Mouse (Mus musculus): ENCODE results near the gene Ppp1ca. TPM values are rescaled to one million over a fixed set of nuclear protein-coding genes. Genes with fewer than 3 reads are reported as not detected.

The Ppp1ca gene
- polyA plus RNA-seq, 1 experiment from 2014 or later: 284 TPM

DNA sequence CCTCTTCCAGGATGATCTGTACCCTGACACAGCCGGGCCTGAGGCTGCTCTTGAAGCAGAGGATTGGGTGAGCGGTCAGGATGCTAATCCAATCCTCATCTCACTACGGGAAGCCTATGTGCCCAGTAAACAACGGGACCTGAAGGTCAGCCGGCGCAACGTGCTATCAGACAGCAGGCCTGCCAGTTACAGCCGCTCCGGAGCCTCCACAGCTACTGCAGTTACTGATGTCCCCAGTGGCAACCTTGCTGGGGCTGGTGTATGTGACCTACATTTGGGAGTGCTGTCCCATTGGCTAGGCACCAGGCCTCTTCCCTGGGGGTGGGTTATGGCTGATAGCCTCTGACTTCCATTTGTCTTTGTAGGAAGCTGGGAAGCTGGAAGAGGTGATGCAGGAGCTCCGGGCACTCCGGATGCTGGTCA, 38.6 kb upstream of the Ppp1ca start, which contains the start of gene Ptprcap:
Gene Ptprcap, plus strand, starts transcription at position 373 of the 423 bp plus-strand sequence.
- Histone ChIP-seq H3K27me3 (ENCODE audit: insufficient read depth, low read length) (no peaks in the 10 kb centered on the region), H3K9ac (replicated peaks) (peak within 1 kb of the TSS; percentile 55), H3K36me3 (replicated peaks; ENCODE audit: insufficient read depth, low read length) (peaks cover 49% of the 10 kb centered on the region), H3K27ac (ENCODE audit: low read depth) (peak within 1 kb of the TSS; percentile 67), H3K4me1 (ENCODE audit: insufficient read depth) (peaks cover 27% of the 10 kb centered on the region), H3K9me3 (ENCODE audit: low read length) (no peaks in the 10 kb centered on the region), H3K4me2 (ENCODE audit: low read depth, low read length) (peak within 1 kb of the TSS; percentile 45), H3K4me3 (ENCODE audit: low read depth, low read length) (peak within 1 kb of the TSS; percentile 41)
- DNase-seq: no peak
- TF ChIP-seq EP300 (IDR thresholded peaks at IDR 0.05; ENCODE audit: low read depth): no peak
- no peak for TF ChIP-seq CTCF (IDR thresholded peaks at IDR 0.05; ENCODE audit: low read depth)
- WGBS (ENCODE audit: insufficient replicate concordance): 74% methylated on average over 11 of the region's 11 CpGs
- ATAC-seq: no peak

- WGBS (ENCODE audit: insufficient replicate concordance): 33% methylated on average over 13 of the region's 13 CpGs
- H3K9ac ChIP-seq (replicated peaks): peak overlapping the region; percentile 55
- H3K36me3 ChIP-seq (replicated peaks; ENCODE audit: insufficient read depth, low read length): peaks cover 61% of the 10 kb centered on the region
- H3K27me3 ChIP-seq (ENCODE audit: insufficient read depth, low read length): no peaks in the 10 kb centered on the region
- H3K27ac ChIP-seq (ENCODE audit: low read depth): peak overlapping the region; percentile 67
- no peaks in the 10 kb centered on the region for H3K9me3 ChIP-seq (ENCODE audit: low read length)
- H3K4me2 ChIP-seq (ENCODE audit: low read depth, low read length): peak overlapping the region; percentile 45
- peak; percentile 64 for ATAC-seq
- H3K4me1 ChIP-seq (ENCODE audit: insufficient read depth): peaks cover 18% of the 10 kb centered on the region
- DNase-seq: peak; percentile 53
- H3K4me3 ChIP-seq (ENCODE audit: low read depth, low read length): peak overlapping the region; percentile 41
- TF ChIP-seq CTCF (IDR thresholded peaks at IDR 0.05; ENCODE audit: low read depth) (no peak), EP300 (IDR thresholded peaks at IDR 0.05; ENCODE audit: low read depth) (no peak)
Measured at GRCm38 (mm10) chr19:4154437-4155222, 37.2 kb upstream of the Ppp1ca start.

DNA sequence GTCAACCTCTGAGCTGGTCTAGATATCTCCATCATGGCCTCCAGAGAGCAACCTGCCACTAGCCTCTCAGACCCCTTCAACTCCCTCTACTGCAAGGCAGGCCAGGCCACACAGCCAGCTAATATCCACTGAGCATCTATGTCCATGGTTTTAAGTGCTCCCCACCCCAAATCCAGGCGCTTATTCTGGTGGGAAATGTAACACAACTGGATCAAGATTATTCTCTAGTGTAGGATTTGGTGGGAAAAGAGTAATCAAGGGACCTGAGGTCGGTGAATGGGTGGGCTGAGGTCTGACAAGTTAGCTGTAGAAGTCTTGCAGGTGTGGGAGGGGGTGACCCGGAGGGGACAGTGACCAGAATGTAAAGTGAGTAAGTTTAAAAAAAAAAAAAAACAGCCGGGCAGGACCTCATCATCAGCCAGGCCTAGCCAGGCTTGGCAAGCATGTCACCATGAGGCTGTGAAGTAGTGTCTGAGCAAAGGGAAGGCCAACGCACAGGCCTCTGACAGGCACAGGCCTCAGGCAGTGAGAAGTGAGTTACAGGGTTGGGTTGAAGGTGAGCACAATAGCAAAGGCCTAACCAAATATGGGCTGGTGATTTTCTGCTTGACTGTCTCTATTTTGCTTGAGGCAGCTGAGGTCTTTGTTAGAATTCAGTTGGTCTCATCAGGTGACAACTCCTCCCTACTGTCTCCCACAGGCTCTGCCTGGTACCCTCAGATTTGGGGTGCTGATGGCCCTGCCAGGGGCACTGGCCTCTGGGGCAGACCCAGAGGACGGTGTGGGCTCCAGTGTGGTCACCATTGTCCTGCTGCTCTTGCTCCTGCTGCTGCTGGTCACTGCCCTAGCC, 36.4 kb upstream of the Ppp1ca start:
- TF ChIP-seq CTCF (IDR thresholded peaks at IDR 0.05; ENCODE audit: low read depth): no peak
- TF ChIP-seq EP300 (IDR thresholded peaks at IDR 0.05; ENCODE audit: low read depth): no peak
- Histone ChIP-seq H3K4me1 (ENCODE audit: insufficient read depth) (peaks cover 10% of the 10 kb centered on the region), H3K36me3 (replicated peaks; ENCODE audit: insufficient read depth, low read length) (peaks cover 57% of the 10 kb centered on the region), H3K27ac (ENCODE audit: low read depth) (peak overlapping the region; percentile 67), H3K4me3 (ENCODE audit: low read depth, low read length) (peak overlapping the region; percentile 41), H3K27me3 (ENCODE audit: insufficient read depth, low read length) (no peaks in the 10 kb centered on the region), H3K9ac (replicated peaks) (peak overlapping the region; percentile 55; the same call in 1 of the 2 replicates), H3K9me3 (ENCODE audit: low read length) (no peaks in the 10 kb centered on the region), H3K4me2 (ENCODE audit: low read depth, low read length) (peak overlapping the region; percentile 45)
- DNase-seq: no peak
- WGBS (ENCODE audit: insufficient replicate concordance): 47% methylated on average over 6 of the region's 6 CpGs
- ATAC-seq: no peak

GRCm38 (mm10) chr19:4156073-4156579, 35.7 kb upstream of the Ppp1ca start:
- H3K4me1 ChIP-seq (ENCODE audit: insufficient read depth): peaks cover 5% of the 10 kb centered on the region; the same call in 1 of the 2 replicates
- 59% methylated on average over 19 of the region's 20 CpGs for WGBS (ENCODE audit: insufficient replicate concordance)
- H3K27me3 ChIP-seq (ENCODE audit: insufficient read depth, low read length): no peaks in the 10 kb centered on the region
- peak overlapping the region; percentile 26; the same call in 1 of the 2 replicates for H3K9ac ChIP-seq (replicated peaks)
- ATAC-seq (no peak), DNase-seq (no peak)
- no peak overlapping the region for H3K4me3 ChIP-seq (ENCODE audit: low read depth, low read length)
- peaks cover 50% of the 10 kb centered on the region for H3K36me3 ChIP-seq (replicated peaks; ENCODE audit: insufficient read depth, low read length)
- peak overlapping the region; percentile 67 for H3K27ac ChIP-seq (ENCODE audit: low read depth)
- peak overlapping the region; percentile 45 for H3K4me2 ChIP-seq (ENCODE audit: low read depth, low read length)
- H3K9me3 ChIP-seq (ENCODE audit: low read length): no peaks in the 10 kb centered on the region
- TF ChIP-seq EP300 (IDR thresholded peaks at IDR 0.05; ENCODE audit: low read depth): no peak
- TF ChIP-seq CTCF (IDR thresholded peaks at IDR 0.05; ENCODE audit: low read depth): no peak

- no peak for TF ChIP-seq CTCF (IDR thresholded peaks at IDR 0.05; ENCODE audit: low read depth)
- TF ChIP-seq EP300 (IDR thresholded peaks at IDR 0.05; ENCODE audit: low read depth): no peak
- Histone ChIP-seq H3K9ac (replicated peaks) (no peak overlapping the region), H3K4me1 (ENCODE audit: insufficient read depth) (peaks cover 5% of the 10 kb centered on the region; the same call in 1 of the 2 replicates), H3K9me3 (ENCODE audit: low read length) (no peaks in the 10 kb centered on the region), H3K27ac (ENCODE audit: low read depth) (no peak overlapping the region), H3K36me3 (replicated peaks; ENCODE audit: insufficient read depth, low read length) (peaks cover 49% of the 10 kb centered on the region), H3K4me2 (ENCODE audit: low read depth, low read length) (no peak overlapping the region), H3K4me3 (ENCODE audit: low read depth, low read length) (no peak overlapping the region), H3K27me3 (ENCODE audit: insufficient read depth, low read length) (no peaks in the 10 kb centered on the region)
- DNase-seq: no peak
- ATAC-seq: no peak
- WGBS (ENCODE audit: insufficient replicate concordance): 81% methylated on average over 12 of the region's 12 CpGs
Measured at GRCm38 (mm10) chr19:4156771-4157170, 35.1 kb upstream of the Ppp1ca start.

- ATAC-seq (no peak), DNase-seq (no peak)
- H3K36me3 ChIP-seq (replicated peaks; ENCODE audit: insufficient read depth, low read length): peaks cover 33% of the 10 kb centered on the region
- H3K4me3 ChIP-seq (ENCODE audit: low read depth, low read length): no peak overlapping the region
- H3K9me3 ChIP-seq (ENCODE audit: low read length): no peaks in the 10 kb centered on the region
- peaks cover 22% of the 10 kb centered on the region for H3K4me1 ChIP-seq (ENCODE audit: insufficient read depth)
- no peak overlapping the region for H3K4me2 ChIP-seq (ENCODE audit: low read depth, low read length)
- no peaks in the 10 kb centered on the region for H3K27me3 ChIP-seq (ENCODE audit: insufficient read depth, low read length)
- no peak overlapping the region for H3K27ac ChIP-seq (ENCODE audit: low read depth)
- TF ChIP-seq CTCF (IDR thresholded peaks at IDR 0.05; ENCODE audit: low read depth): no peak
- 90% methylated on average over 8 of the region's 8 CpGs for WGBS (ENCODE audit: insufficient replicate concordance)
- H3K9ac ChIP-seq (replicated peaks): no peak overlapping the region
Measured at GRCm38 (mm10) chr19:4159049-4159448, 32.8 kb upstream of the Ppp1ca start.

Data from liver, postnatal 0 days (tissue).